Mouse (Mus musculus) ES-E14 (cell line): ENCODE measurements around the gene Gdf9. TPM values are rescaled to one million over a fixed set of nuclear protein-coding genes. Genes with fewer than 3 reads are reported as not detected.
A peak's percentile ranks its signal among the peaks of the same experiment; 100 is the strongest.

Experiments
- DNase-seq: peaks from one replicate; pipeline ENCODE4 v3.0.0-alpha.2; 2013; ENCODE audit warnings: low read depth, low spot score
- H3K27ac ChIP-seq: 2 replicates; pipeline ENCODE4 v1.5.1; 2012; ENCODE audit warnings: low read depth, mild to moderate bottlenecking, low read length, moderate library complexity, mixed read lengths; ENCODE audit not compliant: poor library complexity, insufficient read depth, severe bottlenecking
- H3K36me3 ChIP-seq: 2 replicates; pipeline ENCODE4 v1.6.1; 2012; ENCODE audit warnings: mild to moderate bottlenecking, low read length, moderate library complexity, mixed read lengths; ENCODE audit not compliant: control insufficient read depth, poor library complexity, insufficient read depth, severe bottlenecking
- H3K4me1 ChIP-seq, 2 experiments: fragments of 150-350 bp in 1 of 2; sonication (generic) in 1 of 2; 2 replicates each; pipeline ENCODE4 v1.6.1; 2012; ENCODE audit warnings: low read length in 2 of 2, mild to moderate bottlenecking in 1 of 2, mixed read lengths in 1 of 2; ENCODE audit not compliant: control insufficient read depth in 2 of 2, insufficient read depth in 2 of 2, poor library complexity in 1 of 2
- H3K4me3 ChIP-seq, 2 experiments: fragments of 150-350 bp in 1 of 2; sonication (generic) in 1 of 2; 2 replicates each; pipeline ENCODE4 v1.5.1; 2012; ENCODE audit warnings: low read length in 2 of 2, low read depth in 1 of 2, mild to moderate bottlenecking in 1 of 2, mixed read lengths in 1 of 2; ENCODE audit not compliant: insufficient read depth in 1 of 2, poor library complexity in 1 of 2, severe bottlenecking in 1 of 2
- H3K9ac ChIP-seq: 2 replicates; pipeline ENCODE4 v1.6.1; 2012; ENCODE audit warnings: low read depth, mild to moderate bottlenecking, low read length, mixed read lengths; ENCODE audit not compliant: poor library complexity, insufficient read depth, severe bottlenecking
- H3K9me3 ChIP-seq: fragments of 150-350 bp; sonication (generic); 2 replicates; pipeline ENCODE4 v1.6.1; 2012; ENCODE audit warnings: low read depth, mild to moderate bottlenecking, low read length; ENCODE audit not compliant: control insufficient read depth, insufficient read depth
- CHD2 ChIP-seq: IDR thresholded peaks from 2 replicates; pipeline ENCODE4 v1.6.1; 2014; ENCODE audit warnings: mild to moderate bottlenecking, low read depth, low read length, inconsistent platforms
- HCFC1 ChIP-seq: IDR thresholded peaks from 2 replicates; pipeline ENCODE4 v1.6.1; 2012; ENCODE audit warnings: low read length, inconsistent platforms, borderline replicate concordance; ENCODE audit not compliant: insufficient read depth
- MAFK ChIP-seq: IDR thresholded peaks from 2 replicates; pipeline ENCODE4 v1.6.1; 2014; ENCODE audit warnings: mild to moderate bottlenecking, low read depth, low read length, inconsistent platforms; ENCODE audit not compliant: insufficient read depth
- ZC3H11A ChIP-seq: IDR thresholded peaks from 2 replicates; pipeline ENCODE4 v1.6.1; 2012; ENCODE audit warnings: low read depth, mild to moderate bottlenecking, inconsistent platforms, low read length, borderline replicate concordance
- ZNF384 ChIP-seq: IDR thresholded peaks from 2 replicates; pipeline ENCODE4 v1.6.1; 2012; ENCODE audit warnings: low read depth, low read length, inconsistent platforms
- in situ Hi-C, 2 experiments: fragments of 600-800 bp; cut with MboI; formaldehyde crosslinking; loops; one replicate each; pipeline ENCODE4 v1.15.1; 2025; ENCODE audit warnings: low sequenced_read_pairs in 2 of 2, inconsistent platforms in 1 of 2; ENCODE audit not compliant: unreplicated experiment in 2 of 2
- total RNA-seq: library from RNA; depleted of rRNA; stranded (reverse); fragments of 300-350 nt; gene quantifications from 2 replicates; pipeline ENCODE4 v1.2.3, GENCODE M21; 2012

Gene Gdf9
- total RNA-seq, 1 experiment, result 0.45 TPM

GRCm38 (mm10) chr11:53479783-53480301 is 49.0 kb downstream of the Gdf9 start, which contains the start of the genes Gm9945 and Sowaha:
Gene Gm9945, plus strand, starts transcription at chr11:53480166.
Gene Sowaha, minus strand, starts transcription at chr11:53480274.
- Histone ChIP-seq H3K27ac (no peak within 1 kb of the TSS), H3K4me3 (peak within 1 kb of the TSS; percentile 61 to 67), H3K9me3 (no peaks in the 10 kb centered on the region), H3K36me3 (no peaks in the 10 kb centered on the region), H3K9ac (peak within 1 kb of the TSS; percentile 15; the same call in 1 of the 2 replicates), H3K4me1 (peaks cover 0 to 2% of the 10 kb centered on the region in 2 experiments; a peak in 1 of 4 replicates)
- no peak for DNase-seq
- TF ChIP-seq ZNF384 (no peak), CHD2 (no peak), MAFK (no peak), HCFC1 (0 out of 2 replicates have a peak, but pooled peaks have one; percentile 13), ZC3H11A (no peak)
- in situ Hi-C loops, result no loop called here

DNA sequence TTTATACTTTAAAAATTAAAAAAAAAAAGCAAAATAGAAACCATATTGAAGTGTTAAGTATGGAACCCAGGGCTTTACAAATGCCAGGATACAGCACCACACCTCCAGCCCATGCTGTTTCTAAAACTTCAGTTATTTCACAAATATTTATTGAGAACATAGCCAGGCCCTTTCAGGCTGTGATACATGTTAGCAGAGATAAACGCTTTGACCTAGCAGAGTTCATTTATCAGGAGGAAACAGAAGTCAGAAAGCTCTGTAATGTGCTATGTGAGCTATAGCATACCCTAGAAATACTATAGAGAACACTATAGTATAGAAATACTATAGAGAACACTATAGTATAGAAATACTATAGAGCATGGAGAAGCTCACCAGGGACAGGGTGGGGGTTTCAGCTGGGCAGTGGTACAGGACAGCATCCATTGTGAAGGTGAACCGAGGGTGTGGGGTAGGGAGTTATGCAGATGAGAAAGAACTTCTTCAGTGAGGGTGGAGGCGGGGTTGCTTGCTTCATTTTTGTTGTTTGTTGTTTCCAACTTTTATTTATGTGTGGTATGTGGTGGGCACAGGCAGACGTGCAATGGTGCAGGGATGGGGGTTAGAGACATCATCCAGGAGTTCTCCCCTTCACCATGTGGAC is 50.4 kb downstream of the Gdf9 start:
- H3K4me1 ChIP-seq, result peaks cover 0 to 2% of the 10 kb centered on the region in 2 experiments; a peak in 1 of 4 replicates
- DNase-seq, result no peak
- in situ Hi-C loops, result no loop called here
- TF ChIP-seq ZC3H11A, result no peak
- no peak for TF ChIP-seq ZNF384
- no peak for TF ChIP-seq HCFC1
- TF ChIP-seq CHD2, result no peak
- no peak for TF ChIP-seq MAFK
- H3K9me3 ChIP-seq, result no peaks in the 10 kb centered on the region
- no peaks in the 10 kb centered on the region for H3K36me3 ChIP-seq
- H3K4me3 ChIP-seq, result no peak overlapping the region
- no peak overlapping the region for H3K9ac ChIP-seq
- H3K27ac ChIP-seq, result no peak overlapping the region

- H3K9ac ChIP-seq, result no peak overlapping the region
- no peaks in the 10 kb centered on the region for H3K9me3 ChIP-seq
- H3K4me1 ChIP-seq, result peaks cover 2 to 3% of the 10 kb centered on the region in 2 experiments; a peak in 1 of 4 replicates
- TF ChIP-seq ZNF384 (no peak), HCFC1 (no peak)
- no peaks in the 10 kb centered on the region for H3K36me3 ChIP-seq
- H3K4me3 ChIP-seq, result no peak overlapping the region
- no peak for DNase-seq
- H3K27ac ChIP-seq, result no peak overlapping the region
- in situ Hi-C loops, result no loop called here
Observed at GRCm38 (mm10) chr11:53483159-53483891, 52.5 kb downstream of the Gdf9 start.

DNA sequence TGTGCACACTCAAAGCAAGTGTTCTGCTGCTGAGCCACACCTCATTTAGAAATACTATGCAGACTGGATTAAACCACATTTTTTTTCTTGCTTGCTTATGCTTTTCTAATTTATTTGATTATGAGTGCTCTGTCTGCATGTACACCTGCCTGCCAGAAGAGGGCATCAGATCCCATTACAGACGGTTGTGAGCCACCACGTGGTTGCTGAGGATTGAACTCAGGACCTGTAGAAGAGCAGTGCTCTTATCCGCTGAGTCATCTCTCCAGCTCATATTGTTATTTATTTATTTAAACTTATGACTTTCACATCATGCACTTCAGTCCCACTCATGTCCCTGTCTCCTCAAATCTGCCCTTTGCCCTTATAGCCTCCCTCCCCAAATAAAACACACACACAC is 54.9 kb downstream of the Gdf9 start:
- no peak overlapping the region for H3K27ac ChIP-seq
- no peak for DNase-seq
- in situ Hi-C loops, result no loop called here
- no peak overlapping the region for H3K4me3 ChIP-seq
- H3K4me1 ChIP-seq, result peaks cover 0 to 3% of the 10 kb centered on the region in 2 experiments; a peak in 1 of 4 replicates
- H3K36me3 ChIP-seq, result no peaks in the 10 kb centered on the region
- TF ChIP-seq CHD2 (no peak), MAFK (0 out of 2 replicates have a peak, but pooled peaks have one; percentile 39), HCFC1 (no peak)
- no peak overlapping the region for H3K9ac ChIP-seq
- H3K9me3 ChIP-seq, result no peaks in the 10 kb centered on the region
